Mouse (Mus musculus): ENCODE results near the gene Elmod3.

Elmod3 gene

GRCm38 (mm10) chr6:72615151-72615550 is 16.9 kb upstream of the Elmod3 start:
- no peak for DNase-seq (ENCODE audit: extremely low read depth, low read depth)

- DNase-seq (ENCODE audit: extremely low read depth, low read depth) = no peak
These were observed 12.0 kb upstream of the Elmod3 start for GRCm38 (mm10) chr6:72610261-72610660.

DNA sequence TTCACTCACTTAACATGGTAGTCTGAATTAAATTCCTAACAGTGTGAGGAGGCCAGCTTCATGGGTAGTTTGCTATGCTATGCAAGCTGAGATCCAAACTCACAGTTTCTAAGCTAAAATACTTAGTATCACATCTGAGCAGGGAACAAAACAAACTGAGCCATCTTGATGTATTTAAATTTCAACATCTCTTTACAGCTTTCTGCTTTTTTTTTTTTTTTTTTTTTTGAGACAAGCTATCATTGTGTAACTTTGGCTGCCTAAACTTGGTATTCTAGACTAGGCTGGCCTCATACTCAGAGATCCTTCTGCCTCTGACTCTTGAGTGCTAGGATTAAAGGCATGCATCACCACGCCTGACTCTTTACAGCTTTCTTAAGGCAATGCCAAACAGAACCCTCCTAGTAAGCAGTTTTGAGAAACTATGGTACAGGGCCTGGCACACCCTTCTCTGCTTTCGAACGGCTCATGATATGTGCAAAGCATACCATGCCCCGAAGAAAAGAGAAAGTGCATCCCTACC is 10.5 kb upstream of the Elmod3 start:
- DNase-seq (ENCODE audit: extremely low read depth, low read depth) = no peak

- no peak for DNase-seq (ENCODE audit: extremely low read depth, low read depth)
These were observed 9.5 kb upstream of the Elmod3 start for GRCm38 (mm10) chr6:72607676-72608075.

DNA sequence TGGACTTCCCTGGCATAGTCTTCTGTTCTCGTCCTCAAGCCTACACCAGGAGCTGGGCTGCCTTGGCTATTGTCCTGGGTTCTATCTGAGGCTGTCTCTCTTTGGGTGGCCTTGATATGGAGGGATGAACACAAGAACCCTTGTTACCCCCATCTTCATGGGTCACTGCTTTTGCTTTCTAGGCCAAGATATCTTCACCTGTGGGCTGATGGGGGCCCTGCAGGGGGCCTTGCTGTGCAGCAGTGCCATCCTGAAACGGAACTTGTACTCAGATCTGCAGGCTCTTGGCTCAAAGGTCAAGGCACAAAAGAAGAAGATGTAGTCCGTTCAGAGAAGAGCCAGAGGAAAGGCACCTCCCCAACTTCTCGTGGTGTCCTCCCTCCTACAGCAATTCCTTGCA is 8.8 kb upstream of the Elmod3 start:
- DNase-seq (ENCODE audit: extremely low read depth, low read depth) = no peak

DNA sequence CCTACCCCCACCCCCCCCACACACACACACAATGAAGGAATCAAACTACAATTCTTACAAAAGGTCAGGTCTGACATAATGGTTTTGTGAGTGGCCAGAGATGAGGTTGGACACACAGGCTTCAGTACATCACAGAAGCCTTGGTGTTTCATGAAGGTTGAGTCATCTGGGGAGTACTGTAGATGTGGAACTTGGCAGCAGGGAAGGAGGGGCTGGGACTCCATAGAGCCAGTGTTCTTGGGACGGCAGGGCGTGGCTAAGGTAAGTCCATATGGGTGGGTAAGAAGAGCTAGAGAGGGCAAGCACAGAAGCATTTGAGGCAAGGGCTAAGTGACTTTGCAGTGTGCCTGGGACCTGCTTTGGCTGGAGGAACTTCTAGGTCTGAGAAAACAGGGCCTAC is 5.9 kb upstream of the Elmod3 start:
- no peak for DNase-seq (ENCODE audit: extremely low read depth, low read depth)

DNA sequence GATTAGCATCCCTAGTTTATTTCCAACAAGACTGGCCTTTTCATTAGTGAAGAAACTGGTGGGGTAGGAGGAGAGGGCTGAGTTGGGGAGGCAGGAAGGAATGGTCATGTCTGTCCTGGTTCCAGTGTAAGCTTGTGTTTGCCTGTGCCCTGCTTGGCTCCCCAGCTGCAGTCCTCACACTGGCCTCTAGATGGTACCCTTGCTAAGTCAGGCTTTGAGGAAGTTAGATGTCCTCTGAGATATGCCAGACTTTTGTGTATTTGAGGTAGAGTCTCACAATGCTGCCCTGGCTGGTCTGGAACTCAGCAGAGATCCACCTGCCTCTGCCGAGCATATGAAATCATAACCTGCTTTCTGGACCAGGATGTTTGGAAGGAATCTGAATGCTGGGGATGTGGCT is 3.5 kb upstream of the Elmod3 start:
- peak; percentile 85 for DNase-seq (ENCODE audit: extremely low read depth, low read depth)

- DNase-seq (ENCODE audit: extremely low read depth, low read depth) = no peak
These were observed 2.6 kb upstream of the Elmod3 start for GRCm38 (mm10) chr6:72600771-72601170.

DNA sequence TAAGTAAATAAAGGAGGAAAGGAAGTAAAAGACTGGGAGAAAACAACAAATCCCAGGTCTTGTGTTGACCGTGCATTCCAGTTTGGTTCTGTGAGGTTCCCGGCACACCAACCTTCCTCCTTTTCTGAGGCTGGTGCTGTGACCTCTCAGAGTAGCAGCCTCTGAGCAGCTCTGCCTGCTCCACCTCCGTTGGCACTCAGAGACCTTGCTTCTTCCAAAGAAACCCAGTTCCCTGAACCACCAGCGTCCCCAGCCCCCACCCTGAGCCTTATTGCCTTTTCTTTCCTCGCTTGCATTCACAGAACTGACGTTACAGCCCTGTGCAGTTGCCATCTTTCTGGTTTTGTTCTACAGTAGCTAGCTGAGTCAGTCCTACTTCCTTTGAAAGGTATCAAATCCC is 2.0 kb upstream of the Elmod3 start:
- DNase-seq (ENCODE audit: extremely low read depth, low read depth) = no peak

GRCm38 (mm10) chr6:72598791-72599557 is 761 bp upstream of the Elmod3 start:
- DNase-seq (ENCODE audit: extremely low read depth, low read depth) = peak; percentile 56

DNA sequence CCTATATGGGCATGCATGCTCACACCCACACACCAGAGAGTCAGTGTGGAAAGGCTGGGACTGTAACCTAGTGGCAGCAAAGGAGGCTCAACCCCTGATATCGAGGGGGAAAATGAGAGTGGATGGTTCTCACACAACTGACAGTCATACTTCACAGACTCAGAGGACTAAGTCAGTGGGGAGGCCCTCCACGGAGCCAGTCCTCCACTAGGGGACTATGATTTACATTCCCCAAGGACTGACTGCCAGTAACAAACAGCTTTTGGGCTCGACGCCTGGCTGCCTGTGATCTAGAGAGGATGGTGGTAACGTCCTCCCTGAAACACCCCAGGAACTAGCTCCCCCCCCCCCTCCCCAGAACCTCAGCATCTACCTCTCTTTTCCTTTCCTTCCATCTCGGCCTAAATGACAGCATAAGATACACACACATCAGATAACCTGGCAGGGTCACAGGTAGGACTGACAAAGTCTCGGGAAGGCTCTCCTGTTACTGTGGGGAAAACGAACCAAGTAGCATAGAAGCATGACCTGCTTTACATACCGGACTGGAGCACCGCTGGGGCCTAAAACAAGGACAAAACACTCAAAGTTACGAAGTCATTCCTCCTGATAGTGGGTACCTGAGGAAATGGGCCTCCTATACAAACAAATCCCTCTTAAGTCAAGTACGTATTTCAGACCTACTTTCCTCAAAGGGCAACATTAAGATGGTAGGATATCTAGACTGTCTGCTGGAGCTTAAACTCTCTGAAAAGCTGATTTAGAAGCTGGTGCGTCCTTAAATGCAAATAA is 934 bp downstream of the Elmod3 start:
- DNase-seq (ENCODE audit: extremely low read depth, low read depth) = no peak

DNA sequence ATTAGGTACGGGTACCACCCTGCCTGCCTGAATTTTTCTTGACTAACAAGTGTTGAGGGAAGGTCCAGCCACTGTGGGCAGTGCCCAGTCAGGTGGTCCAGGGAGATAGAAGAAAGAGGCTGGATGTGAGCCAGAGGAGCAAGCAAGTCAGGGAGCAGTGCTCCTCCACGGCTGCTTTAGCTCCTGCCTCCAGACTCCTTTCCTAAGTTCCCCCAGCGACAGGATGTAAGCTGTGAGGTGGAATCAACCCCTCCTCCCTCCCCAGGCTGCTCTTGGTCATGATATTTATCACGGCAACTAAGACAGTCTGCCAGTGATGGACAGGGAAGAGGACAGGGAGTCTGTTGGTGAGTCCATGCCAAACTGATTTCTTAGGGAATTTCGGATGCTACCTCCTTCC is 4.3 kb downstream of the Elmod3 start:
- DNase-seq (ENCODE audit: extremely low read depth, low read depth) = no peak

- no peak for DNase-seq (ENCODE audit: extremely low read depth, low read depth)
These were observed 5.0 kb downstream of the Elmod3 start for GRCm38 (mm10) chr6:72593011-72593803.

DNA sequence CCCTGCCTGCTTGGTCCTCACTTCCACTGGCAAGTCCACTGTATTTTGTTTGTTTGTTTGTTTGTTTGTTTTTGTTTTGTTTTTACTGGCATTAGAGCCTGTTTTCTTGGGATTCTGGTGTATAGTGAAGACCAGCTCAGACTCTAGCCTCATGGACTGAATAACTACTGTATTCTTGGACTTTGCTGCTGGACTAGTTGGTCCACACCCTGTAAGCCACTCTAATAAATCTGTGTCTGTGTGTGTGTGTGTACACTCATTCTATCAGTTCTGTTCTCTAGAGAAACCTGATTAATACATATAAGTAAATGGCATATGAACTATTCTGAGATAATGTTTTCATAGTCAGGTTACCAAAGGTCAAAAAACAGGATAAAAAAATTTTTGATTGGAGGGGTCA is 8.1 kb downstream of the Elmod3 start:
- DNase-seq (ENCODE audit: extremely low read depth, low read depth) = no peak

DNA sequence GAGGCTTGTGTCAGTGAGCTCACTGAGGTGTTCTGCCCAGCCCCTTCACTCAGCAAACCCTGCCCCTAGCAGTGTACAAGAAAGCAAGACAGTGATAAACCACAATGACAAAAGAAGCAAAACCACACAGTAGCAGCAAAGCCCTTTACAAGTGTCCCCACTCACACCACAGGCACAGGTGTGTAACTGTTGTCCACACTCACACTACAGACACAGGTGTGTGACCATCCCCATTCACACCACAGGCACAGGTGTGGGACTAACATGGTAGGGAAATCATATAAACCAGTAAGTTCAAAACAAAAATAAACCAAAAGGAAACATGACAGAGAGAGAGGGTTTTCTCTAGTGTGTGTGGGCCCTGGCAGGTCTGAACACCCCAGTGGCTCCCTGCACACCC is 9.9 kb downstream of the Elmod3 start:
- no peak for DNase-seq (ENCODE audit: extremely low read depth, low read depth)

DNA sequence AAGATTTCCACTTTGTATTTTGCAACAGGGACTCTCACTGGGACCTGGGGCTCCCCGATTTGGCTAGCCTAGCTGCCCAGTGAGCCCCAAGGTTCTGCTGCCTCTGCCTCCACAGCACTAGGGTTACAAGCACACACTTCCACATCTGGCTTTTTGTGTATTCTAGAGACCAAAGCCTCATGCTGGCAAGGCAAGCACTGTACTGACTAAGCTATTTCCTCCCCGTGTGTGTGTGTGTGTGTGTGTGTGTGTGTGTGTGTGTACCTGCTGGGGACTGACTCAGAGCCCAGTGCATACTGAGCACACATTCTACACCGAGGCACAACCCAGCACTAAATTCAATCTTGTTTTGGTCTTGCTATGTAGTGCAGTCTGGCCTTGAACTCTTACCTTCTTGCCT is 11.5 kb downstream of the Elmod3 start:
- no peak for DNase-seq (ENCODE audit: extremely low read depth, low read depth)

GRCm38 (mm10) chr6:72584154-72584553 is 14.1 kb downstream of the Elmod3 start:
- no peak for DNase-seq (ENCODE audit: extremely low read depth, low read depth)

DNA sequence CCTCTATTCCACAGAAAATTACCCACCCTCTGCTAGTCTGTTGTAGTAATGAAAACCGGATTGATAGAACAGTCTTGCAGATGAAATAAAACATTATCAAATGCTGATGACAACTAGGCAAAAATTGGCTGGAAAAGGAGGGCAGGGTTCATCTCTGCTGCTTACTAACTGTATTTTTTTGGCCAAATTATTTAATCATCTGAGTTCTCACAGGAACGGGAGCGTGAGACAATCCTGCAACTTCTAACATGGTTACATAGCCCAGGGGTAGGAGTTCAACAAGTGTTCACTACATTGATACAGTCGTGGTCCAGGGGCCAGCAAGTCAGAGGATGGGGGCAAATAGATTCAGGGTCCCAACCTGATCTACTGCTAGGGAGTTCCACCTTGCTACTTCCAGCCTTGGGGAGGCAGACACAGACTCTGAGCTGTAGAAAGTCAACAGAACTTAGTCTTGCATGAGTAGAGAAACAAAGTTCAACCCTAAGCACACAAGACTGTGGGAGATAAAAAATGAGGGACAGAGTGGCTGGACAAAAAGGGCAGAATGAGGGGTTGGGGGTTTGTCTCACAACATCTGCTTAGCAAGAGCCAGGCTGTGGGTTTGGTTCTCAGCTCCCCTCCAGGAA is 14.9 kb downstream of the Elmod3 start:
- DNase-seq (ENCODE audit: extremely low read depth, low read depth) = no peak

- DNase-seq (ENCODE audit: extremely low read depth, low read depth) = no peak
These were observed 16.4 kb downstream of the Elmod3 start for GRCm38 (mm10) chr6:72581625-72582382.

GRCm38 (mm10) chr6:72576041-72576440 is 22.2 kb downstream of the Elmod3 start:
- no peak for DNase-seq (ENCODE audit: extremely low read depth, low read depth)

- no peak for DNase-seq (ENCODE audit: extremely low read depth, low read depth)
These were observed 26.4 kb downstream of the Elmod3 start for GRCm38 (mm10) chr6:72571826-72572225.
